Mouse (Mus musculus): ENCODE data around the gene Gm10358. TPM values are rescaled to one million over a fixed set of nuclear protein-coding genes. Genes with fewer than 3 reads are reported as not detected.
"Not testable (repeated sequence)": the region's sequence is repeated elsewhere in the genome, so short reads cannot be mapped to it uniquely, and the experiment has no call there.

The Gm10358 gene
- polyA plus RNA-seq (2012; rRNA removed), result 0.09 TPM in 1 of 2 replicates, not detected in the other

GRCm38 (mm10) chr8:75406489-75406888 is at the start of gene Gm10358:
TSS of gene Gm10358 (minus strand) at chr8:75406589.
- 99% methylated on average over 5 of the region's 5 CpGs for WGBS
- H3K27ac ChIP-seq (ENCODE audit: insufficient read depth, low read length), result no peak within 1 kb of the TSS
- DNase-seq (ENCODE audit: low read depth in 1 of 2, low spot score in 2 of 2), result no peak
- no peaks in the 10 kb centered on the region for H3K36me3 ChIP-seq (ENCODE audit: control insufficient read depth, insufficient read depth, low read length)
- TF ChIP-seq POLR2A (IDR thresholded peaks at IDR 0.05; ENCODE audit: low read depth, low read length) (no peak), CTCF (IDR thresholded peaks at IDR 0.05; ENCODE audit: extremely low read depth, insufficient read depth, insufficient read length, insufficient replicate concordance) (no peak)
- no peak within 1 kb of the TSS for H3K4me3 ChIP-seq (ENCODE audit: extremely low read depth, insufficient read depth, insufficient read length)
- H3K4me1 ChIP-seq (ENCODE audit: control insufficient read depth, insufficient read depth, insufficient read length), result no peaks in the 10 kb centered on the region
- no peaks in the 10 kb centered on the region for H3K27me3 ChIP-seq (ENCODE audit: control insufficient read depth, insufficient read depth, low read length)

- TF ChIP-seq CTCF (IDR thresholded peaks at IDR 0.05; ENCODE audit: extremely low read depth, insufficient read depth, insufficient read length, insufficient replicate concordance) (no peak), POLR2A (IDR thresholded peaks at IDR 0.05; ENCODE audit: low read depth, low read length) (no peak)
- Histone ChIP-seq H3K4me3 (ENCODE audit: extremely low read depth, insufficient read depth, insufficient read length) (no peak within 1 kb of the TSS), H3K27ac (ENCODE audit: insufficient read depth, low read length) (no peak within 1 kb of the TSS), H3K36me3 (ENCODE audit: control insufficient read depth, insufficient read depth, low read length) (no peaks in the 10 kb centered on the region), H3K4me1 (ENCODE audit: control insufficient read depth, insufficient read depth, insufficient read length) (no peaks in the 10 kb centered on the region), H3K27me3 (ENCODE audit: control insufficient read depth, insufficient read depth, low read length) (no peaks in the 10 kb centered on the region)
- 89% methylated on average over 7 of the region's 7 CpGs for WGBS
- DNase-seq (ENCODE audit: low read depth in 1 of 2, low spot score in 2 of 2), result no peak
Measured at GRCm38 (mm10) chr8:75448394-75448793, 42.0 kb upstream of the Gm10358 start, which contains the start of gene Iqcm. TSS of gene Iqcm (plus strand) at chr8:75448694.

DNA sequence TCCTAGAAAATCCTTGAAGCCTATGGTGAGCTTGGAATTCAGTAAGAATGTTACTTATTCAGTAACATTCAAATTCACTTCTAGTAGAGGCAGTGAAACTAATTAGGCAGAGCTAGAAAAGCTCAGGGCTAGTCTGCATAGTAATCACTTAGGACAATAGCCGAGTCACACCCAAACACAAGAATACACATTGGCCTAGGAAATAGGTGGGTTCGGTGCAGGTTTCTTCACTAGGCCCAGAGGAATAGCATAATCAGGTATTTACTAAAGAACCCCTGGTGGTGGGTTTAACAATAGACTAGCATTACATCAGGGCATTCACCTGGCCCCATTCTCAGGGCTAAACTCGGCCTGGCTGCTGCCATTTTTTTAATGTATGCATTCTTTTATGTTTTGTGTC is 9.3 kb upstream of the Gm10358 start:
- H3K4me3 ChIP-seq (ENCODE audit: extremely low read depth, insufficient read depth, insufficient read length); H3K27ac ChIP-seq (ENCODE audit: insufficient read depth, low read length); H3K36me3 ChIP-seq (ENCODE audit: control insufficient read depth, insufficient read depth, low read length); H3K4me1 ChIP-seq (ENCODE audit: control insufficient read depth, insufficient read depth, insufficient read length); DNase-seq (ENCODE audit: low read depth in 1 of 2, low spot score in 2 of 2); H3K27me3 ChIP-seq (ENCODE audit: control insufficient read depth, insufficient read depth, low read length): not testable (repeated sequence)
- WGBS, result 88% methylated on average over 3 of the region's 3 CpGs

DNA sequence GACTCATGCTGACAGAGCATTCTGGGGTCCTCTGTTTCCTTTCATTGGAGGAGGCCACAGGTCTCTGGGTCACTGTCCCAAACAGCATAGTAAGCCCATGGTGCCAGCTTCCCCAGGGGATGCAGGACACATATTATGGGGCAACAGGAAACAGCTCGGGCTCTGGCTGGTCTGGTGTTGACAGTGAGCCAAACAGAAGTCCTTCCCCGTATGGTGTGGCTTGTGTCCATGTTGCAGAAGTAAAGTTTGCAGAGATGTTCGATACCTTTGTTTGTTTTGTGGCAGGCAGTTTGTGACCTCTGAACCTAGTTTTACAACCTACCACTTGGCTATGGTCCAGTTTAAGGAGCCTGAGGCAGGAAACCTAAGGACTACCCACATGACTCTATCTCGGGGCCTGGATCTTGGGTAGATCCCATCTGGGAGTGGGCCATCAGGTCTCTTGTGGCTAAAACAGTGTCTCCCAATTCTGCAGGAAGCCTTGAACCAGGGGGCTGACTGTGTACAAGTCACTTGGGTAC is 21.6 kb downstream of the Gm10358 start:
- no peak for TF ChIP-seq POLR2A (IDR thresholded peaks at IDR 0.05; ENCODE audit: low read depth, low read length)
- no peak for TF ChIP-seq CTCF (IDR thresholded peaks at IDR 0.05; ENCODE audit: extremely low read depth, insufficient read depth, insufficient read length, insufficient replicate concordance)
- no peaks in the 10 kb centered on the region for H3K36me3 ChIP-seq (ENCODE audit: control insufficient read depth, insufficient read depth, low read length)
- H3K4me1 ChIP-seq (ENCODE audit: control insufficient read depth, insufficient read depth, insufficient read length), result no peaks in the 10 kb centered on the region
- WGBS, result 87% methylated on average over 4 of the region's 4 CpGs
- no peaks in the 10 kb centered on the region for H3K27me3 ChIP-seq (ENCODE audit: control insufficient read depth, insufficient read depth, low read length)
- H3K27ac ChIP-seq (ENCODE audit: insufficient read depth, low read length), result no peak overlapping the region
- DNase-seq (ENCODE audit: low read depth in 1 of 2, low spot score in 2 of 2), result no peak
- H3K4me3 ChIP-seq (ENCODE audit: extremely low read depth, insufficient read depth, insufficient read length), result no peak overlapping the region

DNA sequence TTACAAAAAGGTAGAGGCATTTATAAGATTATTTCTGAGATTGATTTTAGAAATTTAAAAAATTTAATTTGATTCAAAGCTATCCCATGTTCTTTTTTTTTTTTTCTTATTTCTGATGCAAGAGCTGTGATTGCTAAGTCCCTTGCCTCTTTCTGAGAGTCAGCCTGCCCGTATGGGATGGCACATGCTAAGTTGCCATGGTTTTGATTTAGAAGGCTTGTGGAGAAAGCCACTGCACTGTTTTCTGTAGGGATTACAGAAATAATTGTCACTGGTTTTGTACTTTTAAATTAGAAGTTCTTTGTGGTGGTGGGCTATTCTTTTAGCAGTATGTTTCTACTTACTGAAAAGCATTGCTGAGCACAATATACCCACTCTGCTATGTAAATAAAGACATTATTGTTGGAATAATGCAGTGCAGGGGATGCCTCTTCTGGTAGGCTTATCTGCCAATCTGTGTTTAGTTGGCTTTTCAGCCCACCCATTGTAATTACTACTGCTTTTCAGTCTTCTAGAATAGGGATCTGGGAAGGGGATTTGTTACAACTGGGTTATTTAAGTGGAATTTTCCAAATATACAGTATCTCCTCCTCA is 30.8 kb downstream of the Gm10358 start:
- no peaks in the 10 kb centered on the region for H3K4me1 ChIP-seq (ENCODE audit: control insufficient read depth, insufficient read depth, insufficient read length)
- no peak for DNase-seq (ENCODE audit: low read depth in 1 of 2, low spot score in 2 of 2)
- WGBS, result 90% methylated on average over 1 of the region's 1 CpGs
- no peak overlapping the region for H3K27ac ChIP-seq (ENCODE audit: insufficient read depth, low read length)
- H3K36me3 ChIP-seq (ENCODE audit: control insufficient read depth, insufficient read depth, low read length), result no peaks in the 10 kb centered on the region
- H3K27me3 ChIP-seq (ENCODE audit: control insufficient read depth, insufficient read depth, low read length), result no peaks in the 10 kb centered on the region
- TF ChIP-seq CTCF (IDR thresholded peaks at IDR 0.05; ENCODE audit: extremely low read depth, insufficient read depth, insufficient read length, insufficient replicate concordance), result no peak
- H3K4me3 ChIP-seq (ENCODE audit: extremely low read depth, insufficient read depth, insufficient read length), result no peak overlapping the region

- 93% methylated on average over 2 of the region's 2 CpGs for WGBS
- Histone ChIP-seq H3K36me3 (ENCODE audit: control insufficient read depth, insufficient read depth, low read length) (no peaks in the 10 kb centered on the region), H3K27me3 (ENCODE audit: control insufficient read depth, insufficient read depth, low read length) (no peaks in the 10 kb centered on the region), H3K27ac (ENCODE audit: insufficient read depth, low read length) (no peak overlapping the region), H3K4me3 (ENCODE audit: extremely low read depth, insufficient read depth, insufficient read length) (no peak overlapping the region), H3K4me1 (ENCODE audit: control insufficient read depth, insufficient read depth, insufficient read length) (no peaks in the 10 kb centered on the region)
- DNase-seq (ENCODE audit: low read depth in 1 of 2, low spot score in 2 of 2), result no peak
- no peak for TF ChIP-seq POLR2A (IDR thresholded peaks at IDR 0.05; ENCODE audit: low read depth, low read length)
- TF ChIP-seq CTCF (IDR thresholded peaks at IDR 0.05; ENCODE audit: extremely low read depth, insufficient read depth, insufficient read length, insufficient replicate concordance), result no peak
Measured at GRCm38 (mm10) chr8:75372006-75372405, 34.4 kb downstream of the Gm10358 start.

Other genes starting within 250 kb of the Gm10358 start
- gene Rasd2, start 192.6 kb downstream of the Gm10358 start, polyA plus RNA-seq (2012; rRNA removed), result 0.76 and 1.3 TPM in 2 replicates
- not detected in 2 replicates for gene Iqcm, start 42.1 kb upstream of the Gm10358 start, polyA plus RNA-seq (2012; rRNA removed)